ENCODE assay signal across 8 mouse cellular contexts in genomic region chr15:79346051-79346793, GRCm38 (mm10). TPM values are rescaled to one million over a fixed set of nuclear protein-coding genes. Genes with fewer than 3 reads are reported as not detected.
DNase-seq lines count a peak whose midpoint lies in the region; ATAC-seq lines count a peak whose summit lies in the region.

Gene Maff, plus strand, starts transcription at chr15:79346621.

- intact Hi-C loops in left cerebral cortex, postnatal 10 days (cut with DNase I) = no loop called here

- no peak for DNase-seq in heart, adult 8-10 months (ENCODE audit: low spot score)
- peak; percentile 26 for DNase-seq in MN1 (ENCODE audit: low spot score)
- no peak for DNase-seq in midbrain, embryonic 14.5 days
- no peak for DNase-seq in ovary, postnatal 10 days (ENCODE audit: low spot score)
- DNase-seq in left cerebral cortex, postnatal 10 days (ENCODE audit: extremely low spot score in 1 of 2, low spot score in 2 of 2) = no peak
- DNase-seq in Muller cell, postnatal 12 days (ENCODE audit: inconsistent ontology term) = no peak

- 40% methylated on average over 8 of the region's 8 CpGs for WGBS in heart, embryonic 11.5 days (ENCODE audit: insufficient replicate concordance)
- 45% methylated on average over 8 of the region's 8 CpGs for WGBS in hindbrain, embryonic 12.5 days
- 51% methylated on average over 8 of the region's 8 CpGs for WGBS in midbrain, embryonic 14.5 days

- peak within 1 kb of the TSS; percentile 95 for H3K27ac ChIP-seq in heart, embryonic 11.5 days (ENCODE audit: low read depth, low read length)
- H3K27ac ChIP-seq in hindbrain, embryonic 12.5 days = peak within 1 kb of the TSS; percentile 83
- peak within 1 kb of the TSS; percentile 78 for H3K27ac ChIP-seq in midbrain, embryonic 14.5 days (replicated peaks; ENCODE audit: low read depth, low read length)

- H3K4me2 ChIP-seq in heart, embryonic 11.5 days = peak within 1 kb of the TSS; percentile 83
- peak within 1 kb of the TSS; percentile 98 for H3K4me2 ChIP-seq in hindbrain, embryonic 12.5 days (replicated peaks)
- H3K4me2 ChIP-seq in midbrain, embryonic 14.5 days (ENCODE audit: low read length) = peak within 1 kb of the TSS; percentile 98

- peak within 1 kb of the TSS; percentile 71 for H3K4me3 ChIP-seq in heart, embryonic 11.5 days (ENCODE audit: low read depth, low read length)
- H3K4me3 ChIP-seq in hindbrain, embryonic 12.5 days = peak within 1 kb of the TSS; percentile 73
- H3K4me3 ChIP-seq in midbrain, embryonic 14.5 days (replicated peaks; ENCODE audit: low read depth, low read length) = peak within 1 kb of the TSS; percentile 70

- H3K9ac ChIP-seq in heart, embryonic 11.5 days (ENCODE audit: low read depth, low read length) = peak within 1 kb of the TSS; percentile 88
- peak within 1 kb of the TSS; percentile 71 for H3K9ac ChIP-seq in hindbrain, embryonic 12.5 days
- H3K9ac ChIP-seq in midbrain, embryonic 14.5 days (replicated peaks; ENCODE audit: low read length) = peak within 1 kb of the TSS; percentile 62

- peaks cover 12% of the 10 kb centered on the region for H3K4me1 ChIP-seq in heart, embryonic 11.5 days (ENCODE audit: control insufficient read depth, insufficient read depth, low read length)
- H3K4me1 ChIP-seq in hindbrain, embryonic 12.5 days = peaks cover 9% of the 10 kb centered on the region
- peaks cover 8% of the 10 kb centered on the region; the same call in 1 of the 2 replicates for H3K4me1 ChIP-seq in midbrain, embryonic 14.5 days (ENCODE audit: control insufficient read depth, insufficient read depth, low read length)

- H3K27me3 ChIP-seq in heart, embryonic 11.5 days (ENCODE audit: control insufficient read depth, insufficient read depth, low read length) = no peaks in the 10 kb centered on the region
- peaks cover 24% of the 10 kb centered on the region for H3K27me3 ChIP-seq in hindbrain, embryonic 12.5 days
- H3K27me3 ChIP-seq in midbrain, embryonic 14.5 days (ENCODE audit: control insufficient read depth, insufficient read depth, low read length) = no peaks in the 10 kb centered on the region; the same call in 1 of the 2 replicates

- H3K9me3 ChIP-seq in heart, embryonic 11.5 days (replicated peaks; ENCODE audit: control insufficient read depth, low read length) = no peaks in the 10 kb centered on the region
- H3K9me3 ChIP-seq in hindbrain, embryonic 12.5 days (replicated peaks) = no peaks in the 10 kb centered on the region
- no peaks in the 10 kb centered on the region for H3K9me3 ChIP-seq in midbrain, embryonic 14.5 days (ENCODE audit: control insufficient read depth, low read length)

- ATAC-seq in heart, embryonic 11.5 days (replicated peaks; ENCODE audit: insufficient number of reproducible peaks, low FRiP score, low TSS enrichment) = no peak
- no peak for ATAC-seq in hindbrain, embryonic 12.5 days (ENCODE audit: low FRiP score)
- ATAC-seq in midbrain, embryonic 14.5 days (ENCODE audit: low FRiP score, low TSS enrichment) = no peak

- no peaks in the 10 kb centered on the region for H3K36me3 ChIP-seq in heart, embryonic 11.5 days (ENCODE audit: control insufficient read depth, insufficient read depth, low read length)
- H3K36me3 ChIP-seq in hindbrain, embryonic 12.5 days = no peaks in the 10 kb centered on the region
- H3K36me3 ChIP-seq in midbrain, embryonic 14.5 days (ENCODE audit: control insufficient read depth, insufficient read depth, low read length) = no peaks in the 10 kb centered on the region

RNA-seq across cellular contexts. Expression of gene Maff, which starts in this region (rescaled TPM):
- polyA plus RNA-seq in heart, embryonic 11.5 days (2014; fragmentation: Nextera tagmentation; extraction: Ambion mirVana) = 3.0 and 3.3 TPM in 2 replicates
- total RNA-seq in heart, adult 8-10 months (2022) = 10 to 100 TPM in 2 of 4 experiments, 1 to 10 TPM in 2; 5.7 to 11.1 (median 9.9) TPM
- 1.4 and 1.5 TPM in 2 replicates for polyA plus RNA-seq in hindbrain, embryonic 12.5 days (2016; fragmentation: Nextera tagmentation; extraction: Ambion mirVana)
- 1.0 and 1.2 TPM in 2 replicates for polyA plus RNA-seq in midbrain, embryonic 14.5 days (2014; fragmentation: Nextera tagmentation; extraction: Ambion mirVana)
- total RNA-seq in left cerebral cortex, postnatal 10 days (2021) = 1 to 10 TPM; 1.3 to 3.1 TPM
